Mouse (Mus musculus): ENCODE data around the gene 2010111I01Rik. TPM values are rescaled to one million over a fixed set of nuclear protein-coding genes. Genes with fewer than 3 reads are reported as not detected.
"Not testable (repeated sequence)": the region's sequence is repeated elsewhere in the genome, so short reads cannot be mapped to it uniquely, and the experiment has no call there.

2010111I01Rik gene
- total RNA-seq, 2 experiments from 2014 or later = 121 to 143 TPM

DNA sequence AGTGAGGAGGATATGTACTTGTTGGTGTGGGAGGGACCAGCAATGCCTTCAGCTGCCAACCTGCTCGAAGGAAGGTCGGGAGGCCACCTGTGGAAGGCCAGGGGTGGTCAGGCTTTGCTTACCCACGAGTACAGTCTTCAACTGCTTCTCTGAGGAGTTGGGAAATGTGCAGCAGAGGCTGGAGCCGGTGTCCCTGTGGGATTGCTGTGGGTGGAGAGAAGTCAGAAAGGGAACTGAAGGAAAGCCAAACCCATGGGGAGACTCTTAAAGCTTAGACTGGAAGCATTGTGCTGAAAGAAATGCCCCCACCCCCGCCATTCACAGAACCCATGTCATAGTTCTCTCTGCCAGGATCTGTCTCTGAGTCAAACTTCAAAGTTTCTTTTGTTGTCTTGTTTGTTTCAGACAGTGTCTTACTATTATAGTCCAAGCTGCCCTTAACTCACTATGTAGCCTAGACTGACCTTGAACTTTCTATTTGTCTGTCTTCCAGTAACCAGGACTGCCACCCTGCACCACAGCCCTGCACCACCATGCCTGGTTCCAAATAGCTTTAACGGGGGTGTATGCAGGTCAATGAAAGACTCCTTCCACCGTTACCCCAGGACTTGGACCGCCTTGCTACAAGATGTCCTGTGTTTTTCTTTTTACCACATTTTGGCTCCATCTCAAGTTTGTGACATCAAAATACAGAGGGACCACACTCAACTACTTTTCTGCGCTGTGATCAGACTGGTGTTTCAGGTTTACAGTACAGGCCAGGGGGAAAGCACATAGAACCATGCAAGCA, 358.8 kb downstream of the 2010111I01Rik start:
- peak in 1 of 2 experiments; percentile 55 for DNase-seq
- intact Hi-C loops (cut with DNase I) = loop anchor here (2.0 kb wide), 1 partner anchor 29 kb away; no protein-coding TSS in a partner anchor

DNA sequence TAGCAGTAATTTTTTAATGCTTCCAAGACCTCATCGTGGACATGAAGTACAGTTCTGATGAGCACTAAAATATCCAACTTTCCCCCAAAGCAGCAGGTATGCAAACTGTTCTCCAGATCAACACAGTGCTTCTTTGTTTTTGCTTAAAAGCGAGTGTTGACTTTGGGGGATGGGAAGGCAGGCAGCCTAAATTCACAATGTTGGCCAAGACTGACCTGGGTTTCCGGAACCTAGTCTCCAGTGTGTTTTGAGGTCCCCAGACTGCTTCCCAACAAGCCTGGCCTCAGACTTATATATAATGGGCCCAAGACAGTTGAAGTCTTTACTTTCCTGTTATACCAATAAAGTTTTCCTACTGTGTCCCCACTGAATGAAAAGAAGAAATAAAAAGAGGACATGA, 359.6 kb downstream of the 2010111I01Rik start:
- no peak for DNase-seq
- intact Hi-C loops (cut with DNase I) = no loop called here

DNA sequence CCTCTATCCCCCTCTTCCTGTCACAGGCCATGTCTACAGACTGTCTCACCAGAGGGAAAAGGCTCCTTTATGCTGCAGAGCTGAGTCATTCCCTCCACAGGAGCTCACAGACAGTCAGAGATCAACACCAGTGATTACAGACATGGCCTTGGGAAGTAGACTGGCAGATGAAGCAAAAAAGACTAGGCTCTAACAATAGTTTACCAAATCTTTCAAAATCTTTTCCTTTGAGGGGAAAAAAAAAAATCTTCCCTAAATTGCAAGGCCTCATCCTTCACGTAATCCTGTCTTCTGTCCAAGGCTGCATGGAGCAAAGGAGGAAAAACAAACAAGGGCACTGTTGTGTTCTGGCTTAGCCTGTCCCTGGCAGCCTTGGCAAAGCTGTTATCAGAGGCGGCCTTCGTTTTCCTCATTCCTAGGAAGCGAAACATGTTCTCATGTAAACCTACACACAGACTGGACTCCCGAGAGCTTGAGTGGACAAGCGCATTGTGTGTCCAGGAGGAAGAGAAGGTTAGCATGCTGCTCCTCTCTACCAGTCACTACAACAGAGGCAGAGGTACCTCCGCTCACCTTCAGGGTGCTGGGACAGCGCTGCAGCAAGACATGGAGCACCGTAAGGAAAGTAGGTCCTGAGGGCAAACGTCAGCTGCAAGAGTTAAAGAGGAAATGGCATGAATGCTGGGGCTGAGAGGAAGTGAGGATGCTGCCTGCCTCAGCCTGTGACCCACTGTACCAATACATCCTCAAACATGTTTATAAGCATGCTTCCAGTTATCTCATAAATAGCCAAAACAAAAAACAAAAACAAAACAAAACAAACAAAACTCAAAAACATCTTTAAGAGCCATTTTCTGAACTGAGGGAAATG, 360.5 kb downstream of the 2010111I01Rik start:
- intact Hi-C loops (cut with DNase I) = no loop called here
- no peak for DNase-seq

DNA sequence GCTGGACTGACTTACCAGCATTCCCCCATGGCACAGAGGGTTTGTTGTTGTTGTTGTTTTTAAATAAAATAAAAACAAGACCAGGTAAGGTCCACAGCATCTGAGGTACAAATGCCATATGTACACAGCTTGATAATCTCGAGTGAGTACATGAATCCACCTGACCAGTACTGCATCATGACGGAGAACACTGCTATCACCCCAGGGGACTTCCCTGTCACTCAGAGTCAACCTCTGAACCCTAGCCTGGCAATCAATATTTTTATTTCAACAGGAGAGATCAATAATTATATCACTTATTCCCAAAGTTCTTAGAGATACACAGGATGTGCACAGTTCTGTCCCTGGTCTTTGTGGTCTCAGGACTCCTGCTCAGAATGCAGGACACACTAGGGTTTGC, 361.3 kb downstream of the 2010111I01Rik start:
- no peak for DNase-seq
- intact Hi-C loops (cut with DNase I) = no loop called here

DNA sequence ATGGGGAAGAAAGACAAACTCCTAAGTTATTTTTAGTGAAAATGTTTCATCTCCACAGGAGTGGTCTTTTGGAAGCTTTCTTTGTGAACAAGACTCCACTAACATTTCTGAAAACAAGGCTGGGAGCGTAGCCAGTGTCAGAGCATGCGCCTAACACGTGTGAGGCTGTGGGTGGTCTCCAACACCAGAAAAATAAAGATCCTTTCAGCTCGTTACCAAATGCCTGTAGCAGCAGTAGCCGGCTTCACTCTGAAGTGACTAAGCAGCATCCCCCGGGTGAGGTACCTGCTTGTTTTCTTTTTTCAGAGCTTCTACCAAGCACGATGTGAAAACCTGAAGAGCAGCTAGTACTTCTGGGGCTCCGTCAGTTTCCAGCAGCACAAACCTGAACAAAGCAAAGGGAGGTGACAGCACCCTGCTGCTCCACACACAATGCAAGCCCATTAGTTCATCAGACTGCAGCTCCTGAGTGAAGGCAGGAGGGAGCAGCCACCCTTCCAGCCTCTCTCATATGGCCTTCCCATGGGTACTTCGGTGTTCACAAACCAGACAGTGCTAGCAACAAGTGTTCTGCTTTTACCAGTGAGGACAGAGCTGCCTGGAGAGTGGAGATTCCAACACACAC, 365.7 kb downstream of the 2010111I01Rik start:
- peak in 1 of 2 experiments; percentile 49 for DNase-seq
- intact Hi-C loops (cut with DNase I) = loop anchor here (5.0 kb wide), 2 partner anchors 73 to 88 kb away; no protein-coding TSS in a partner anchor

DNA sequence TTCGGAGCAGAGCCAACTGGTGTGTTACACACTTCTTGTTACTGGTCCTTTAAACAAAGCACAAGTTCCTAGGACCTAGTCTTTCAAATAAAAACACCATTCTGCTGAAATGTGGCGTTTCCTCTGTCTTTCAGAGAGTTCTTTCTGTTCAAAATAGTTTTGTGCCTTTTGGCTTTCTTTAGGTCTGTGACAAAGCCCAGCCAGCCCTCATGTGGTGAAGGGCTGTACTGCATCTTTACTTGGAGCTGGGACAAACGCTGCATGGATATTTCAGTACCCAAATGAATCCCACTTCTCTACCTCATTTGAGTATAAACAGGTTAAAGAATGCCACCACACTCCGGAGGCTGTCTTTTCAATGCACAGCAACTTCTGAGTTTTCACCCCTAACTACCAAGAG, 366.7 kb downstream of the 2010111I01Rik start:
- intact Hi-C loops (cut with DNase I) = loop anchor here (5.0 kb wide), 2 partner anchors 74 to 89 kb away; no protein-coding TSS in a partner anchor
- peak; percentile 80 to 87 for DNase-seq

DNA sequence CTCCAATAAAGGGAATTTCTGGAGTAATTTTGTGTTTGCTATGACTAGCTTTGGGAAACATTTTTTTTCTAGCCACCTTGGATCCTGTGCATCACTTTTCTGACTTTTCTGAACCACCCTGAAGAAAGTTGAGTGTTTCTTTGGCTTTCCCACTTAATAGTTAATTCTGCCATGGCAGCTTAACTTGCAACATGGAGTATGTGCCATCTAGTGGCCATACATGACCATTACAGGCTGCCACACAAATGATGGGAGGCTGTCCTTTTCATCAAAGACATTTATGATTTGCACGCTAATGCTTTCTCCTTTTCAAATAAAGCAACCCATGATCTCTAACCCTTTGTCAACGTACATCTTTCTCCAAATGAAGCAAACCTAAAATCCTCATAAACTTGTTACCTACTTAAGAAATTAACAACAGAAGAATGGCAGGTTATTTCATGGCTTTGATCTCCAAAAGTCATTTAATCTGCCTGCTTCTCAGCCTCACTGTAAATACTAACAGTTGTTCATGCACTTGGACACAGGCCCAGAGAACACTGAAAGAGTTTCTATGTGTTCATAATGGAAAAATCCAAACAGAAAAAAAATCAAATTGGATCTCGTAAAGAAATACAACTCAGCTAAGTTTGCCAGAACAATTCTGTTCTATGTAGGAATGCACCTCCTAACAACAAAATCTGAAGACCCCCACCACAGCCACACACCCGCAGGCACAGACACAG, 368.0 kb downstream of the 2010111I01Rik start:
- DNase-seq = peak; percentile 72 to 78

DNA sequence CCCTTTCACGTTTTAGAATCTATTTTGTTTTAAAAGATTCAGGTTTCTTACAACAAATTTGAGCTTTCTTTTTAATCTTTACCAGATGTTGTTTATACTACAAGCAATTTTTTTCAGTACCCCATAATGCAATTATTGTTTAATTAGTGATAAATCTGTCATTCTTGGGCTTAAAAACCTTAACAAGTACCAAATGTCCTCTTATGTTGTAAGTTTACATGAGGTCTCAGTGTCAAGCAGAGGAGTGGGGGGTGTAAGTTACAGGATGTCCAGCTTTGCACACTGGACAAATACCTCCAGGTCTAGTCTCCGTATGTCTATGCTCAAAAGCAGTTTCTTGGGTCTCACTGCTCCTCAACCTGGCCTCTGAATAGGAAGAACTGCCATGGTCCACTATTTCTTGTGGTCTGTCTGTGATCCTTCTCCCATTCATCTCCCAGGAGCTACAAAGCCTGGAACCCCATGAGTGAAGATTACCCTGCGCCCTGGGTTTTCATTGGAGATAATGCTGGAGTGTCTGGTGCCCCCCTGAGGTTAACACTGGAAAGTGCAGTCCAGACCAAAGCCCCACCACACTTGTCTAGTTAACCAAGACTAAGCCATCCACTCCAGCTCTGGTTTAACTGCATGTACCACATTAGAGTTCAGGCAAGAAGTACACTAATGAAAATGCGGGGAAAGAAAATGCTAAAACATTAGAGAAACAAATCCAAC, 370.9 kb downstream of the 2010111I01Rik start:
- intact Hi-C loops (cut with DNase I) = no loop called here
- peak in 1 of 2 experiments; percentile 52 for DNase-seq

More for the DNA sequence above, 368.0 kb downstream of the 2010111I01Rik start:
- intact Hi-C loops (cut with DNase I) = loop anchor here (1.0 to 5.0 kb wide), 4 partner anchors 75 to 406 kb away; no protein-coding TSS in a partner anchor

DNA sequence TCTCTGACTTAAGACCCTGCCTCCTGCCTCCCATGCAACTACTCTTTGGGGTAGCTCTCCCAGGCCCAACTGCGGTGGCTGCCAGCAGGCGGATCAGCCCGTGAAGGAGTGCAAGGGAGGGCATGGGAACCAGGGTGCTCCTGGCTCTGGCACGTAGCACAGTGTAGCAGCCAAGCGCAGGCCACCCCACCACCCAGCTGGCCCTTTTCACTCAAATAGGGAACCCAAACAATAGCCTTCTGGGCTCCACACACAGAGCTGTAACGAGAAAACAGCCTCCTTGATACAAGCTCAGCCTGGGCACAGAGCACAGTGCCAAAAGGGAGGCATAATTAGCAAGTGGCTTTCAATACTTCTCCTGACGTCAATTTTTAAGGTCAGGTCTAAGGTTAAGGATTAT, 371.6 kb downstream of the 2010111I01Rik start:
- intact Hi-C loops (cut with DNase I) = no loop called here
- no peak for DNase-seq

DNA sequence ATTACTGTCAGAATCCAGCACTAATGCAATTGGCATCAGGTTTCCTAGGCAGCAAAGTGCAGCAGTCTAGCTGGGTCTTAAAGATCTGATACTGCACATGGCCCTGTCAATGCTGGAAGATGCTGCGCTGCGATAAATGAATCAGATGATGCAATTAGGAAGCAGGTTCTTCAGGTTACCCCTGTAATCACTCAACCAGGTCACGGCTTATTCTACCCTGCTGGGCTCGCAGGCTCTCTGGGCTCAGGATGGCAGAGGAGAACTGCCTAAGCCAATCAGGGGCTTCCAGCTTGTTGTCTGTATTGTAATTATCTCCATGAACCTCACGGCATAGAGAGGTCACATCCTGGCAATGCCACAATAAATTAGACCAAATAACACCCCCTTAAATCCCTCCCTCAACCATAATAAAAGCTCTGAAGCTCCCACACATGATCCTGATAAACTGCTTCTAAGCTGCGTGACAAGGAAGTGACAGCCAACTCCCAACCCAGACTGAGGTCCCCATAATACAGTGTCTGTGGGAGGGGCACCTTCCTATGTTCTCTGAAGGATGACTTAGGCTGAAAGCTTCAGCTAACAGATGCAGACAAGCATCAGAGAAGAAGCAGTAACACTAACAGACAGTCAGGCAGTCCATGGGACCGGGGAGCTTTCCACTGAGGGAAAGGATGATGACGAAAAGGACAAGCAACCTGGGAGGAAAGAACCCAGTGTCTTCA, 372.7 kb downstream of the 2010111I01Rik start:
- no peak for DNase-seq
- intact Hi-C loops (cut with DNase I) = no loop called here

DNA sequence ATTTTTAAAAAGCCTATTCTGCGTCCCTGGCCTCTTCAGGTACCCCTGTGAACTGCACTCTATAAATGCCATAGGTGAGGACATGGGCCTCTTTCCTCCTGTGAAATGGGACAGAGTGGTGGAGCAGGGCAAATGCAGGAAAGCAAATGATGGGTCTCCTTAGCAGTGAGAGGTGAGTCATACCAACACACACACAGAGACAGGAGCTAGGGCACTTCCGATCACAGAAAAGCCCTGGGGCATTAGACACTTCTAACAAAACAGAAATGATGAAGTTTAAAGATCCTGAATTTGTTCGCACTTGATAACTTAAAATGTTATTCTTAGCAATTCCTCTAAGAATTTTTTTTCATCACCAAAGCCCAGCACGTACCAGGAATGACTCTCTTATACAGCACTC, 375.3 kb downstream of the 2010111I01Rik start:
- no peak for DNase-seq
- intact Hi-C loops (cut with DNase I) = no loop called here

DNA sequence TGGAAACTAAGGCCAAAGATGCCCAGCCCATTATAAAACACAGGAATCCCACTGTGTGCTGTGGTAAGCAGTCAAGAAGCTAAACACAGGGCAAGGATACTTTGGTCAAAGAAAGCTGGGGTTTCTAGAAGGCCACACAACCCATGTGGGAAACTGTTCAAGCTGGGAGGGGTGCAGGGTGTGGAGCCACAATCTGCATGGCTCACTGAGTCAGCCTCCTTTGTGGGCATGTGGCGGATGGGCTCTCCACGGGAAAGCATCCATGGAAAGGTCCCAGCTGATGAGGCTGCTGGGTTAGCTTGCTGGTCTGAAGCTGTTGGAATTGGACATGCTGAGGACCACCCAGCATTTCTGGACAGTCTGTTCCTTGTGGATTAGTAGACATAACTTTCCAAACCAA, 378.1 kb downstream of the 2010111I01Rik start:
- intact Hi-C loops (cut with DNase I) = no loop called here
- DNase-seq = no peak

DNA sequence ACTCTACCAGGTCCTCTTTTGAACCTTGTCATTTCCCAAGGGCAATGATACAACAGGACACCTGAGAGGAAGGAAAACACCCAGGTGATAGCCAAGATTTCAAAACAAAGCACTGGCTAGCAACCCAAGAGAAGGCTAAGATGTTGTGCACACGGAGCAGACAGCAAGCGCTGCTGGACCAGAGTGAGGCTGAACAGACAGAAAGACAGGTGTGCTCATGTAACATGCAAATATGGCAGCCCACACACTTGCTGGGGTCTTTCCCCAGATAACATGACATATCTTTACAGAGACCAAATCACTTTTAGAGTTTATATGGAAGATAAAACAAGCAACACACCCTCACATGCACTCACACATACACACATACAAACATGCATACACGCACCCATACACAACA, 379.8 kb downstream of the 2010111I01Rik start:
- intact Hi-C loops (cut with DNase I) = no loop called here
- DNase-seq = no peak

DNA sequence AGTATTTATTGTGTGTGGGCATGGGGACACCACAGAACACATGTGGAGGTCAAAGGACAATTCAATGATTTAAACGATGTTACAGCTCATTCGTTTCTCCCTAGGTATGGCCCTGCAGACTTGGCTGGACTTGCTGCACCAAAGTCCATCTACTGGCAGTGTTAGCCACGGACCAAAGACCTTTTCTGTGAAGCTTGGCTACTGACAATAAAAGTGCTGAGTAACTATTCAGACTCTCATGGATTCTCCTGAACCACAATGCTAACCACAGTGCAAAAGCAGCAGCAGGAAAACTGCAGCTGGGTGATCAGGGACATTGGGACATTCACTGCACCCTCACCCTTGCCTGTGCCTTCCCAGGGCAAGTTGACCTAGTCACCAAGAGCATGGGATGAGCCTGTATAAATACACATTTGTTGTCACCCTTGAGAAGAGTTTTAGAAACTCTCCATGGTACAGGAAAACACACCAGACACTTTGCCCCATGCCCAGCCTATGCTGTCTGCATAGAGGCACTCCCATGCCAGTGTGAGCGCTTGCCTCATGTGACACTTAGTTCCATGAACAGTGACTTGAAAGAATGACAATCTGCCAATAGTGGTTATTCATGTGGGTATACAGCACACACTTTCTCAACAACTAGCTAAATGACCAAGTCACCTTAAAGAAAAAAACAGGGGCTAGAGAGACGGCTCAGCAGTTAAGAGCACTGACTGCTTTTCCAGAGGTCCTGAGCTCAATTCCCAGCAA, 381.0 kb downstream of the 2010111I01Rik start:
- intact Hi-C loops (cut with DNase I) = no loop called here
- DNase-seq = no peak

DNA sequence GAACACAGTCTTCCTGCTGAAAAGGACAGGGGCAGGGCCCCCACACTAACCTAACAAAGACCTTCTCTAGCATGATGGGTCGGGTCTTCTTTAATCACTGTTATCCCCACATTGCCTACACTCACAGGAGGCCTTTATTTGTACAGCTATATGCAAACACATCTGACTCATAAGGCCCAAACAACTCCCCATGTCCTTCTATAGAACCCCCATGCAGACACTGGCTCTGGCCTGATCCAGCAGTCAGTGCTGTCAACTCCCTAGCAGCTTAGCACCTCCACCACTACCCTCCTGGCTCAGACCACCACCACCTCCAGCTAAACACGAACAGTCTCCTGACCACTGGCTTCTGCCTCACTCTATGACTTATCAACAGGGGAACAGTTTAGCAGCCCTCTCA, 382.9 kb downstream of the 2010111I01Rik start:
- no peak for DNase-seq
- intact Hi-C loops (cut with DNase I) = no loop called here

DNA sequence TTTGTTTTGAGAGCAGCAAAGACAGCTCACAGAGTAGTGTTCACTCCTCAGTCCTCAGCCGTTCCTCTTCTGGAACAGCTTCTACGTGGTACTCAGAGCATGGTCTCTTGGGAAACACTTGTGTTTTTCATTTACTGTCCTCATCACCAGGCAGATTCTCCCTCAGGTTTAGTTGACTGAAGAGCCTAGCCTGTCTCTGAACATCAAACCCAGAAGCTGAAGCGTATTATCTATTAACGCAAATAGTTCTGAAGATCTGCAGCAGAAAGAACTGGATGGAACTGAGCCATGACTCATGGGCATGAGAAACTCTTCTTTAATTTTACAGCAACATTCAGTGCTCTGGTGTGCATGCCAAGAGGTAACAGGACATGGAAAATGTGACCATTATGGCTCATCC, 385.4 kb downstream of the 2010111I01Rik start:
- intact Hi-C loops (cut with DNase I) = loop anchor here (10.0 kb wide), 1 partner anchor 685 kb away; no protein-coding TSS in a partner anchor
- no peak for DNase-seq

DNA sequence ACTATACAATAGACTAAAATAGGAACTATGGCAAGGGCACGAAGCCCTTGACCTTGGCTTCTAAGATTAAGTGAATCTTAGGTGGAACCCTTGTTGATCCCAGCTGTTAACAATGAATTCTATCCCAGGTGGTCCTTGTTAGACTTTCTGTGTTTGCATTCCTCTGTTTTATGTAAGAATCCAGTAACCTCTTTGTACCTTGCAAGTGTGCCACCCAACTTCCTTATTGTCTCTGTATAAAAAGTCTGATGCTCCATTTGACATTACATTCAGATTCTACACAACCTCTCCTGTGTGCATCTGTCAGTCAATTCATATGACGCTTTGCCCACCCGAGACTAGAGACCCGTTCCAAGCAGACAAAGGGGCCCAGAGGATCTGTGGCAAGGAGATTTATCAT, 388.6 kb downstream of the 2010111I01Rik start:
- DNase-seq = not testable (repeated sequence)
- intact Hi-C loops (cut with DNase I) = loop anchor here (10.0 kb wide), 1 partner anchor 681 kb away; no protein-coding TSS in a partner anchor

DNA sequence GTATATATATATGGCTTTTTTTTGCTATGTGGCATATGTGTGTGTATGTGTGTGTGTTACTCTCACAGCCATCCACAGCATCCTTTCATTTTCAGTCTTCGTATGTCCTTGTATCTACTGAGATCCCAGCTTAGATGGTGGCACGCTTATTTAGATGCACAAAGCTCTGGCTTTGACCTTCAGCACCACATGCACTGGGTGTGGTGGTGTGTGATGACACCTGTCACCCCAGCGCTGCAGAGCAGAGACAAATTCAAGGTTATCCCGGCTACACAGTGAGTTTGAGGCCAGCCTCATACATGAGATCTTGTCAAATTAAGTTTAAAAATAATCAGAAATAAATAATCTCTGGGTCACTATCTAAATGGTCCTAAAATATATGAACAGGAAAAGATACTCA, 391.4 kb downstream of the 2010111I01Rik start:
- DNase-seq = no peak
- intact Hi-C loops (cut with DNase I) = loop anchor here (10.0 kb wide), 1 partner anchor 679 kb away; no protein-coding TSS in a partner anchor
